Mouse (Mus musculus) c-Kit-positive CD71-positive TER-119-negative erythroid progenitor cells, embryonic 14.5 days (primary cell): ENCODE data around the gene AU021092.

Source experiments
- DNase-seq: peaks from one replicate; pipeline ENCODE4 v3.0.0-alpha.2; 2013; ENCODE audit warnings: low read depth

AU021092 gene

DNA sequence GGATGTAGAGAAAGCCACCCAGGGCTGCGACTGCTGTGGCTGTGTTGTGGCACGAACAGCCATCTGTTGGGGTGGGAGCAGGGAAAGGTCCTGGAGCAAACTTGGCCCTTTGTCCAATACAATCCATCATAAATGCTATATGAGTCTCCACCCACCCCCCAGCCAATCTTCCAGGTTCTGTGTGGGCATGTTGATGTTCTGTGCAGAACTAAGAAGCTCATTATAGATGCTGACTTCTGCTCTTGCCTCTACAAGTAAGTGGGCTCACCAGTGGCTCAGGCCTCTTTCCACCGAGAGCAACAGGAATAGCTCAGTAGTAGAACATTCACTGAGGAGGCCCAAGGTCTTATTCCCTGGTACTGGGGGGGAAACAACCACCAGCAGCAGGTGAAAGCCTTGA is 9.9 kb downstream of the AU021092 start:
- no peak for DNase-seq

- DNase-seq = no peak
Observed at GRCm38 (mm10) chr16:5210365-5210764, 11.7 kb downstream of the AU021092 start.

- no peak for DNase-seq
Observed at GRCm38 (mm10) chr16:5206051-5206450, 16.0 kb downstream of the AU021092 start.

DNA sequence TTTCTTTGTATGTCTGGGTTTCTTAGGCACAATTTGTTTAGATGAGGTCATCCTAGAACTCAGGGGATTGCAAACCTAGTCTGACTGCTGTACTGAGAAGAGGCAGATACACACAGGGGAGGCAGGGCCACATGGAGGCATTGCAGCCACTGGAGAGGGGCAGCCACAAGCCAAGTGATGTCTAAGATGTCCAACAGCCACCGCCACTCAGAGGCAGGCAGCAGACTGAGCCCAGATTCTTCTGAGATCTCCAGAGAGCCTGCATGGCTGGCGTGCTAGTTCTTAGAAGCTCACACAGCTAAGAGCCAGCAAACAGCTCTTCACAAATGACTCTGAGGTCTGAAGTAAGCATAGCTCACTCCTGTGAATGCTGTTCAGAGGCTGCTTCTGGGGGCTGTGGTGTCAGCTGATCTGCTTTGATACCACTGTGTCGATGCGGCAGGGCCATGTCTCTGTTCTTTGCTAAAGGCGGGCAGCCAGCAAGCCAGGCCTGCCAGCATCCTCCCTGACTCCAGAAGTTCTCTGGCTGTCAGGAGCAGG is 16.6 kb downstream of the AU021092 start:
- DNase-seq = no peak

GRCm38 (mm10) chr16:5203668-5204433 is 18.2 kb downstream of the AU021092 start, which contains the start of gene Nagpa:
Nagpa (minus strand) TSS chr16:5204012.
- peak; percentile 68 for DNase-seq

- peak; percentile 16 for DNase-seq
Observed at GRCm38 (mm10) chr16:5203200-5203599, 18.9 kb downstream of the AU021092 start.

DNA sequence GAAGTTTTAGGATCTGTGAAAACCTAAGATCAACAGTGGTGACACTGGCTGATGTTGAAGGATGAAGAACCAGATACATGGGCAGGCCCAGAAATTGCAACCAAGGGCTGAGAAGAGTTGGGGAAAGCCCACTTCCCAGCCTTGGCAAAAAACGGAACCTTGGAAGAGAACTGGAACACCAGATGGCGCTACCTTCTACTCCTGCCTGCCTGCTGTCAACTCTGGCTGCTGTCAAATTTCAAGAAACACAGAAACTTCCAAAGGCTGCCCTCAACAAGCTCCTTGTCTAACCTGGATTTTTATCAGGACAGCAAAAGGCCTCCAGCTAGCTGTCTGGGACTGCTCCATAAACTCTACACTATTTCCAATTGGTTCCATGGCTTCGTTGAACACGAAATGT is 19.4 kb downstream of the AU021092 start:
- DNase-seq = peak; percentile 54

GRCm38 (mm10) chr16:5195080-5195479 is 27.0 kb downstream of the AU021092 start:
- peak; percentile 51 for DNase-seq

- DNase-seq = no peak
Observed at GRCm38 (mm10) chr16:5186234-5186633, 35.9 kb downstream of the AU021092 start.

- no peak for DNase-seq
Observed at GRCm38 (mm10) chr16:5185691-5186090, 36.4 kb downstream of the AU021092 start.

GRCm38 (mm10) chr16:5184956-5185355 is 37.1 kb downstream of the AU021092 start:
- no peak for DNase-seq

GRCm38 (mm10) chr16:5184101-5184500 is 38.0 kb downstream of the AU021092 start:
- DNase-seq = no peak

GRCm38 (mm10) chr16:5183310-5183975 is 38.7 kb downstream of the AU021092 start:
- DNase-seq = no peak

GRCm38 (mm10) chr16:5172636-5173035 is 49.5 kb downstream of the AU021092 start:
- no peak for DNase-seq

- no peak for DNase-seq
Observed at GRCm38 (mm10) chr16:5168829-5169228, 53.3 kb downstream of the AU021092 start.

- no peak for DNase-seq
Observed at GRCm38 (mm10) chr16:5168038-5168437, 54.1 kb downstream of the AU021092 start.

GRCm38 (mm10) chr16:5164327-5164726 is 57.8 kb downstream of the AU021092 start:
- no peak for DNase-seq
